Mouse (Mus musculus): Measurements from ENCODE around the gene Slc16a10. TPM values are rescaled to one million over a fixed set of nuclear protein-coding genes. Genes with fewer than 3 reads are reported as not detected.

The Slc16a10 gene
- polyA plus RNA-seq, 1 experiment, result 5.4 TPM

- Histone ChIP-seq H3K9ac (ENCODE audit: low read depth, poor library complexity, severe bottlenecking) (no peak overlapping the region), H3K27ac (ENCODE audit: insufficient read depth, low read length) (no peak overlapping the region), H3K4me3 (ENCODE audit: low read depth, low read length) (no peak overlapping the region), H3K36me3 (ENCODE audit: control insufficient read depth, insufficient read depth, low read length, poor library complexity, severe bottlenecking) (no peaks in the 10 kb centered on the region), H3K4me1 (ENCODE audit: control insufficient read depth, insufficient read depth, low read length) (no peaks in the 10 kb centered on the region), H3K9me3 (replicated peaks; ENCODE audit: control insufficient read depth, insufficient read depth, low read length, poor library complexity, severe bottlenecking) (no peaks in the 10 kb centered on the region), H3K27me3 (ENCODE audit: control insufficient read depth, insufficient read depth, low read length, poor library complexity, severe bottlenecking) (no peaks in the 10 kb centered on the region)
- TF ChIP-seq POLR2A (IDR thresholded peaks at IDR 0.05; ENCODE audit: insufficient read depth, low read length) (no peak), EP300 (IDR thresholded peaks at IDR 0.05; ENCODE audit: insufficient read depth, low read depth, low read length) (no peak), CTCF (IDR thresholded peaks at IDR 0.05; ENCODE audit: low read depth, low read length) (no peak)
These were observed 135.1 kb downstream of the Slc16a10 start for GRCm38 (mm10) chr10:40006963-40007362.

DNA sequence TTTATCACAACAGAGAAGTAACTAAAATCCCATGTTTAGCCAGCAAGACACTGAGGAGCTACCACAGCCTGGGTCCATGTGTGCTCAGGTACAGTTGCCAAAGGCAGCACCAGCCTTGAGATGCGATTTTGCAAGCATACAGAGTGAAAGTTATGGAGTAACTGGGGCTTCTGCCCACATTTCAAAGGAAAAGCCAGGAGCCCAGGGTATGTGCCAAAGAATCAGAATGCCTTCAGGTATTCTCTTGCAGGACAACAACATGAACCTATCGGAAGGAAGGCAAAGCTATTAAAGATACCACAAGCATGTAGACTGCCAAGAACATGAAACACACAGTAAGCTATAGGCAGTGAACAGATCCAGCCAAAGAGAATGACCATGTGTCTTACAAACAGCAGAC, 141.3 kb downstream of the Slc16a10 start:
- Histone ChIP-seq H3K4me3 (ENCODE audit: low read depth, low read length) (no peak overlapping the region), H3K4me1 (ENCODE audit: control insufficient read depth, insufficient read depth, low read length) (no peaks in the 10 kb centered on the region), H3K36me3 (ENCODE audit: control insufficient read depth, insufficient read depth, low read length, poor library complexity, severe bottlenecking) (no peaks in the 10 kb centered on the region), H3K9ac (ENCODE audit: low read depth, poor library complexity, severe bottlenecking) (no peak overlapping the region), H3K27me3 (ENCODE audit: control insufficient read depth, insufficient read depth, low read length, poor library complexity, severe bottlenecking) (no peaks in the 10 kb centered on the region), H3K9me3 (replicated peaks; ENCODE audit: control insufficient read depth, insufficient read depth, low read length, poor library complexity, severe bottlenecking) (no peaks in the 10 kb centered on the region), H3K27ac (ENCODE audit: insufficient read depth, low read length) (no peak overlapping the region)
- no peak for TF ChIP-seq EP300 (IDR thresholded peaks at IDR 0.05; ENCODE audit: insufficient read depth, low read depth, low read length)
- no peak for TF ChIP-seq CTCF (IDR thresholded peaks at IDR 0.05; ENCODE audit: low read depth, low read length)

GRCm38 (mm10) chr10:39991155-39991554, 150.9 kb downstream of the Slc16a10 start:
- Histone ChIP-seq H3K27ac (ENCODE audit: insufficient read depth, low read length) (no peak overlapping the region), H3K9me3 (replicated peaks; ENCODE audit: control insufficient read depth, insufficient read depth, low read length, poor library complexity, severe bottlenecking) (peaks cover 9% of the 10 kb centered on the region; the same call in 1 of the 2 replicates), H3K4me3 (ENCODE audit: low read depth, low read length) (no peak overlapping the region), H3K9ac (ENCODE audit: low read depth, poor library complexity, severe bottlenecking) (no peak overlapping the region), H3K36me3 (ENCODE audit: control insufficient read depth, insufficient read depth, low read length, poor library complexity, severe bottlenecking) (no peaks in the 10 kb centered on the region), H3K27me3 (ENCODE audit: control insufficient read depth, insufficient read depth, low read length, poor library complexity, severe bottlenecking) (no peaks in the 10 kb centered on the region), H3K4me1 (ENCODE audit: control insufficient read depth, insufficient read depth, low read length) (no peaks in the 10 kb centered on the region)
- TF ChIP-seq EP300 (IDR thresholded peaks at IDR 0.05; ENCODE audit: insufficient read depth, low read depth, low read length) (no peak), POLR2A (IDR thresholded peaks at IDR 0.05; ENCODE audit: insufficient read depth, low read length) (no peak), CTCF (IDR thresholded peaks at IDR 0.05; ENCODE audit: low read depth, low read length) (no peak)

- Histone ChIP-seq H3K36me3 (ENCODE audit: control insufficient read depth, insufficient read depth, low read length, poor library complexity, severe bottlenecking) (no peaks in the 10 kb centered on the region), H3K27ac (ENCODE audit: insufficient read depth, low read length) (no peak within 1 kb of the TSS), H3K9ac (ENCODE audit: low read depth, poor library complexity, severe bottlenecking) (no peak within 1 kb of the TSS), H3K4me1 (ENCODE audit: control insufficient read depth, insufficient read depth, low read length) (no peaks in the 10 kb centered on the region), H3K27me3 (ENCODE audit: control insufficient read depth, insufficient read depth, low read length, poor library complexity, severe bottlenecking) (no peaks in the 10 kb centered on the region), H3K9me3 (replicated peaks; ENCODE audit: control insufficient read depth, insufficient read depth, low read length, poor library complexity, severe bottlenecking) (0 out of 2 replicates have a peak, but pooled peaks cover 3% of the 10 kb centered on the region), H3K4me3 (ENCODE audit: low read depth, low read length) (no peak within 1 kb of the TSS)
- TF ChIP-seq CTCF (IDR thresholded peaks at IDR 0.05; ENCODE audit: low read depth, low read length) (no peak), EP300 (IDR thresholded peaks at IDR 0.05; ENCODE audit: insufficient read depth, low read depth, low read length) (no peak), POLR2A (IDR thresholded peaks at IDR 0.05; ENCODE audit: insufficient read depth, low read length) (no peak)
These were observed 155.6 kb downstream of the Slc16a10 start, which contains the start of gene Mfsd4b5 for GRCm38 (mm10) chr10:39986466-39986865. TSS of gene Mfsd4b5 (minus strand) at chr10:39986646.

Other genes starting within 250 kb of the Slc16a10 start
- gene Mfsd4b4, start 243.0 kb downstream of the Slc16a10 start, polyA plus RNA-seq (2011; ENCODE audit: insufficient read depth, insufficient read length, low read depth, missing spikeins), result 5.7 and 5.9 TPM in 2 replicates
- gene Mfsd4b2, start 215.3 kb downstream of the Slc16a10 start, polyA plus RNA-seq (2011; ENCODE audit: insufficient read depth, insufficient read length, low read depth, missing spikeins), result not detected in 2 replicates
- 0.76 TPM in 1 of 2 replicates, not detected in the other for gene Mfsd4b3, start 182.1 kb downstream of the Slc16a10 start, polyA plus RNA-seq (2011; ENCODE audit: insufficient read depth, insufficient read length, low read depth, missing spikeins)
- gene Mfsd4b5, start 155.6 kb downstream of the Slc16a10 start, polyA plus RNA-seq (2011; ENCODE audit: insufficient read depth, insufficient read length, low read depth, missing spikeins), result not detected in 2 replicates
- not detected in 2 replicates for gene Mfsd4b1, start 117.0 kb downstream of the Slc16a10 start, polyA plus RNA-seq (2011; ENCODE audit: insufficient read depth, insufficient read length, low read depth, missing spikeins)
- 141 and 154 TPM in 2 replicates for gene Rpf2, start 104.8 kb upstream of the Slc16a10 start, polyA plus RNA-seq (2011; ENCODE audit: insufficient read depth, insufficient read length, low read depth, missing spikeins)
- 42.3 and 44.7 TPM in 2 replicates for gene Gtf3c6, start 115.8 kb upstream of the Slc16a10 start, polyA plus RNA-seq (2011; ENCODE audit: insufficient read depth, insufficient read length, low read depth, missing spikeins)
- gene Amd1, start 159.9 kb upstream of the Slc16a10 start, polyA plus RNA-seq (2011; ENCODE audit: insufficient read depth, insufficient read length, low read depth, missing spikeins), result 149 and 150 TPM in 2 replicates
- 14.1 and 16.0 TPM in 2 replicates for gene Cdk19, start 197.3 kb upstream of the Slc16a10 start, polyA plus RNA-seq (2011; ENCODE audit: insufficient read depth, insufficient read length, low read depth, missing spikeins)

Measured in ES-Bruce4 (cell line).